Mouse (Mus musculus) kidney, adult 2 months (tissue): ENCODE measurements around the gene Brsk1.

Experiments
- CTCF ChIP-seq: fragments of 200-500 bp; conservative IDR thresholded peaks from 2 replicates; pipeline ENCODE4 v1.5.1; 2011; ENCODE audit warnings: low read depth, mild to moderate bottlenecking, control low read depth, low read length, moderate library complexity, mixed read lengths; ENCODE audit not compliant: insufficient read depth, insufficient read length
- POLR2A ChIP-seq: fragments of 200-500 bp; IDR thresholded peaks from one replicate; pipeline ENCODE4 v1.6.1; 2011; ENCODE audit warnings: low read depth, low read length, control low read depth

DNA sequence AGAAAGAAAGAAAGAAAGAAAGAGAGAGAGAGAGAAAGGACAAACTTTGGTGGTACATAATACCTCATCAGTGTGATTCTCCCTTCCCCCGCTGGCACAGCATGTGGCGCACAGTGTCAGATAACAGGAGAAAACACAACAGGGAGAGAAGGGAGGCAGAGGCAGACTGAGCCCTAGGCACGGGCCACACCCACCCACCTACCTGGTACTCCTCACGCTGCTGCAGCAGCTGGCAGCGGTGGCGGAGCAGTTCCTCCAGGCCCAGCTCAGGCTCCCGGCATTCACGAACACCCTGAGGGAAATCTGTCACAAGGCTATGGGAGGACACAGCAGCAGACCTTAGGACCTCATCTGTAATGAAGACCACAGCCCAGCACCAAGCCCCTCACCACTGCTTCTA is 27.2 kb upstream of the Brsk1 start:
- no peak for TF ChIP-seq CTCF
- no peak for TF ChIP-seq POLR2A
